Mouse (Mus musculus) limb, embryonic 14.5 days (tissue): ENCODE data around the gene Gm20388. TPM values are rescaled to one million over a fixed set of nuclear protein-coding genes. Genes with fewer than 3 reads are reported as not detected.
A peak's percentile ranks its signal among the peaks of the same experiment; 100 is the strongest.

Experiments
- ATAC-seq: fragments of 200-750 bp; cut with Nextera tagmentation; 2 replicates; pipeline ENCODE4 v1.8.0; 2017; ENCODE audit warnings: low read depth, moderate number of reproducible peaks, moderate TSS enrichment; ENCODE audit not compliant: low FRiP score
- DNase-seq: peaks from one replicate; pipeline ENCODE4 v3.0.0-alpha.2; 2015; ENCODE audit warnings: low spot score
- H3K27ac ChIP-seq: fragments of 300-500 bp; sonication (generic); replicated peaks from 2 replicates; pipeline ENCODE4 v1.5.1; 2014; ENCODE audit warnings: low read depth, mild to moderate bottlenecking, low read length, moderate library complexity, mixed read lengths
- H3K27me3 ChIP-seq: fragments of 300-500 bp; sonication (generic); 2 replicates; pipeline ENCODE4 v1.6.1; 2014; ENCODE audit warnings: low read length, mixed read lengths; ENCODE audit not compliant: control insufficient read depth, insufficient read depth
- H3K36me3 ChIP-seq: fragments of 300-500 bp; sonication (generic); 2 replicates; pipeline ENCODE4 v1.6.1; 2014; ENCODE audit warnings: mild to moderate bottlenecking, low read length, moderate library complexity, mixed read lengths; ENCODE audit not compliant: control insufficient read depth, insufficient read depth
- H3K4me1 ChIP-seq: fragments of 300-500 bp; sonication (generic); 2 replicates; pipeline ENCODE4 v1.6.1; 2014; ENCODE audit warnings: antibody characterized with exemption, low read length, mixed read lengths; ENCODE audit not compliant: control insufficient read depth, insufficient read depth
- H3K4me2 ChIP-seq: fragments of 300-500 bp; sonication (generic); replicated peaks from 2 replicates; pipeline ENCODE4 v1.6.1; 2014; ENCODE audit warnings: low read depth, mild to moderate bottlenecking, low read length, moderate library complexity; ENCODE audit not compliant: severe bottlenecking
- H3K4me3 ChIP-seq: fragments of 300-500 bp; sonication (generic); replicated peaks from 2 replicates; pipeline ENCODE4 v1.5.1; 2014; ENCODE audit warnings: low read length
- H3K9ac ChIP-seq: fragments of 300-500 bp; sonication (generic); 2 replicates; pipeline ENCODE4 v1.6.1; 2014; ENCODE audit warnings: mild to moderate bottlenecking, low read depth, low read length, moderate library complexity; ENCODE audit not compliant: severe bottlenecking
- H3K9me3 ChIP-seq: fragments of 300-500 bp; sonication (generic); 2 replicates; pipeline ENCODE4 v1.6.1; 2016; ENCODE audit warnings: low read length; ENCODE audit not compliant: control insufficient read depth
- POLR2A ChIP-seq: fragments of 200-500 bp; IDR thresholded peaks from 2 replicates; pipeline ENCODE4 v1.8.0; 2012; ENCODE audit warnings: inconsistent platforms, mild to moderate bottlenecking, moderate library complexity, borderline replicate concordance; ENCODE audit not compliant: insufficient read depth, insufficient read length; ENCODE audit errors: extremely low read depth
- WGBS: fragments of 180-500 bp; shearing (Covaris S2); extraction: QIAGEN DNeasy Blood & Tissue Kit; methylation state at CpG from one replicate; pipeline ENCODE4 v1.1.7; 2014; 5-methylcytosine and 5-hydroxymethylcytosine counted together
- polyA plus RNA-seq, 2 experiments: library from polyadenylated mRNA; depleted of rRNA in 1 of 2; stranded (reverse) in 1 of 2; unstranded in 1 of 2; fragments of >200 nt; fragmentation: Nextera tagmentation in 1 of 2; extraction: Ambion mirVana in 1 of 2; gene quantifications; 2 replicates each; pipeline versions ENCODE4 v1.2.1 to v1.2.3; 2012 to 2014

Gene Gm20388
- polyA plus RNA-seq, 2 experiments: 1.9 to 49.9 TPM

DNA sequence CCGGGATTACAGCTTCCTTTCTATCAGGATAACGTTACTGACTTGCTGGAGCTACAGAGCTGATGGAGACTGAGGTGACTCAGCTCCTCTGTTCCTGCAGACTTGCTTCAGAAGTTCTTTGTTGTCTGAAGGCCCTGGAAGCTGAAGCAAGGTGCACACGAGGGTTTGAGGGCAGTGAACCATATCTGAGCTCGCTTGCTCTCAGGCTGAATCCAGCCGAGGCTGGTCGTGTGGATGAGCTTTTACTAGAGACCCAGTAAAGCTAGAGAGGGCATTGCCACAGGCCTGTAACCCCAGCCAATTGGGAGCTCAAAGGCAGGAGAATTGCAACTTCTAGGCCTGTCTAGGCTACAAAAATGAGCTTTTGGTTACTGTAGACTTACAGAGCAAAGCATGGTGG lies 1797.8 kb downstream of the Gm20388 start:
- H3K4me1 ChIP-seq: no peaks in the 10 kb centered on the region
- 57% methylated on average over 6 of the region's 6 CpGs for WGBS
- H3K4me3 ChIP-seq: no peak overlapping the region
- no peaks in the 10 kb centered on the region for H3K9me3 ChIP-seq
- H3K9ac ChIP-seq: no peak overlapping the region
- H3K27ac ChIP-seq: no peak overlapping the region
- DNase-seq (no peak), ATAC-seq (no peak)
- no peaks in the 10 kb centered on the region for H3K36me3 ChIP-seq
- no peak for TF ChIP-seq POLR2A
- H3K27me3 ChIP-seq: no peaks in the 10 kb centered on the region
- no peak overlapping the region for H3K4me2 ChIP-seq

DNA sequence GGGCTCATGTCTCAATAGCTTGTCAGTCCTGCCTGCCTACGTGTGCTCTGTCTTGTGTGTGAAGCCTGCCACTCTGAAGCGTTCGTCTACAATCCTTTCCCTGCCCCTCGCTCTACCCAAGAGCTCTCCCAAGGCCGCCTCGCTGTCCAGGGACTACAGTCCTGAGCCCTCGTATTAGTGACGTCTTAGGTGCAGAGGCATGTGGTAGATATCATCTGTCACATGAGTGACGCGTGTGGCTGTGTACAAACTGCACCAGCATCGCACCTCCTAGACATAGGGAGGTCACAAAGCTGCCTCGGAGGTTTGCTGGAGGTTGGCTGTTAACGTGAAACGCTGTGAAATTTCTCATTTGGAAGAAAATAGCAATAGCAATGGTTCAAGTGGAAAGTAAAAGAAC lies 1806.9 kb downstream of the Gm20388 start:
- Histone ChIP-seq H3K4me1 (peaks cover 3% of the 10 kb centered on the region; the same call in 1 of the 2 replicates), H3K4me3 (no peak overlapping the region), H3K27me3 (no peaks in the 10 kb centered on the region), H3K9ac (no peak overlapping the region), H3K4me2 (peak overlapping the region; percentile 30), H3K9me3 (no peaks in the 10 kb centered on the region), H3K27ac (no peak overlapping the region), H3K36me3 (no peaks in the 10 kb centered on the region)
- no peak for ATAC-seq
- TF ChIP-seq POLR2A: no peak
- WGBS: 43% methylated on average over 14 of the region's 14 CpGs
- DNase-seq: no peak

DNA sequence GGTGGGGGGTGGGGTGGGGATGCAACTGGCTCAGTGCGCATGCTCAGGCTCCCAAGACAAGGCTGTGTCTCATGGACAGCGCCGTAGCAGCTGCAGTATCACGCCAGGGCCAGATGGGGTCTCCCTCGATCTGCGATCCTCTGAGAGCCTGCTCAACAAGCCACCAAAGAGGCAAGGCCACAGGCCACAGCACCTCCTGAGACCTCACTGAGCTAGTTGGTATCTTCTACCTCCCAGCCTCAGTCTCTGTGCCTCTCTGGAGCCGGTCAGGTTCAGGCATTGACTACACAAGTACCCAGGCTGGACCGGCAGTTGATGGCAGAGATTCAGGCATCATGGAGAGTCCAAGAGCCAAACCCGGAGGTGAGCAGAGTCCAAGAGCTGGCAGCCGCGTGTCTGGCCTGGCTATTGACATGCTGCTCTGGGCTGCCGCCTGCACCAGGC lies 1807.4 kb downstream of the Gm20388 start:
- H3K4me3 ChIP-seq: no peak overlapping the region
- H3K27ac ChIP-seq: no peak overlapping the region
- peak overlapping the region; percentile 30 for H3K4me2 ChIP-seq
- no peaks in the 10 kb centered on the region for H3K27me3 ChIP-seq
- no peaks in the 10 kb centered on the region for H3K36me3 ChIP-seq
- H3K9me3 ChIP-seq: no peaks in the 10 kb centered on the region
- no peak overlapping the region for H3K9ac ChIP-seq
- DNase-seq (peak; percentile 81), ATAC-seq (peak; percentile 80)
- peaks cover 3% of the 10 kb centered on the region; the same call in 1 of the 2 replicates for H3K4me1 ChIP-seq
- no peak for TF ChIP-seq POLR2A
- WGBS: 32% methylated on average over 12 of the region's 12 CpGs

DNA sequence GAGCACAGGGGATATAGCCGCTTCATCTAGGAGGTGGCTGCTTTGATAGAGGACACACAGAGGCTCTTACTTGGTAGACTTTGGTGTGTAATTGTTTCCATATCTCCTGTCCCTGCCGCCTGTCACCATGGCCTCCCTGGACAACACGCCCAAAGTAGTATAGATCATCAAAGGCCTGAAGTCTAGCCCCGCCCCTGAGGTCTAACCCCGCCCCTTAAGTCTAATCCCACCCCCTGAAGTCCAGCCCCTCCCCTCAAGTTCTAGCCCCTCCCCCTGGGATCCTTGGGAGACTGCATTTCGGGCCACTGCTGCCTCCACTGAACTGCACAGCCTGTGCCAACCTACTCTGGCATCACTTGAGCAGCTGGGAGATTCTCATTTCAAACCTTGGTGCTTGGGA lies 1808.3 kb downstream of the Gm20388 start:
- no peak for ATAC-seq
- TF ChIP-seq POLR2A: no peak
- Histone ChIP-seq H3K4me3 (no peak overlapping the region), H3K36me3 (no peaks in the 10 kb centered on the region), H3K4me1 (peaks cover 3% of the 10 kb centered on the region; the same call in 1 of the 2 replicates), H3K9ac (no peak overlapping the region), H3K27me3 (no peaks in the 10 kb centered on the region), H3K27ac (no peak overlapping the region), H3K9me3 (no peaks in the 10 kb centered on the region), H3K4me2 (no peak overlapping the region)
- 52% methylated on average over 6 of the region's 6 CpGs for WGBS
- DNase-seq: no peak

DNA sequence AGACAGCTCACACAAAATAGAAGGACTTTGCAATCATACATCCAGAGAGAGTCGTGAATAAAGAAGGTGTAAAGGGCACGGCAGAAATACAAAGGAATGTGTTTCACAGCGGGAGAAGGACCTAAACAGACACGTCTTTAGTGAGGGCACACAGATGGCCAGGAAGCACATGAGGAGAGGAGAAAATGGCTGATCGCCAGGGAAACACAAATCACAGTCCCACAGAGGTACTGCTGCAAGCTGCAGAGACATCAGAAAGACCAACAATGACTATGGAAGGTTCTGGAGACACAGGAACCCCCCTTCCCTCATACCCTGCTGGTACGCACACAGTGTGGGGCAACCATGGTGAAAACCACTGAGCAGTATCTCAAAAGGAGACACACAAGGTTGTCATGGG lies 1810.4 kb downstream of the Gm20388 start:
- no peak for TF ChIP-seq POLR2A
- Histone ChIP-seq H3K27ac (no peak overlapping the region), H3K4me1 (peaks cover 3% of the 10 kb centered on the region; the same call in 1 of the 2 replicates), H3K36me3 (no peaks in the 10 kb centered on the region), H3K9me3 (no peaks in the 10 kb centered on the region), H3K27me3 (no peaks in the 10 kb centered on the region), H3K9ac (no peak overlapping the region), H3K4me2 (no peak overlapping the region), H3K4me3 (no peak overlapping the region)
- DNase-seq (no peak), ATAC-seq (no peak)
- 53% methylated on average over 6 of the region's 6 CpGs for WGBS

DNA sequence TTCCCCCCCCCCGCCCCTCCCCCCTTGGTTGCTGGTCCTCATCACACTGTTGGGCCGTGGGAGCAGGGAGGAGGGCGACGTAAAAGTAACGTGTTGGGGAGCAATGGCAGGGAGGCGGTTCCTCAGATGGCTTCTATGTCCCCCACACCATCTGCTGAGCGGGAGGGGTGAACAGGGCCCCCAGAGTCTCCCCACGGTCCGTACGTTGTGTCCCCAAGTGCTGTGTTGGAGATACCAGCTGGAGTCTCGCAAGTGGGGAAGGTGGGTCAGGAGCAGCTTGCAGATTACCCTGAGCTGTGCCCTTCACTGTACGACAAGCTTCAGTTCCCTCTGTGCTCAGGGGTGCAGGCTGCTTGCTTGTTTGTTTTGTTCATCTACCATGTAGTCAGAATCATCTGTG lies 1813.2 kb downstream of the Gm20388 start:
- Histone ChIP-seq H3K9ac (no peak overlapping the region), H3K4me3 (no peak overlapping the region), H3K4me2 (no peak overlapping the region), H3K9me3 (no peaks in the 10 kb centered on the region), H3K27ac (no peak overlapping the region), H3K27me3 (peaks cover 14% of the 10 kb centered on the region), H3K36me3 (no peaks in the 10 kb centered on the region), H3K4me1 (no peaks in the 10 kb centered on the region)
- no peak for DNase-seq
- no peak for TF ChIP-seq POLR2A
- ATAC-seq: no peak
- 66% methylated on average over 12 of the region's 12 CpGs for WGBS
